Mouse (Mus musculus) limb, embryonic 14.5 days (tissue): ENCODE data around the gene Rnasek. TPM values are rescaled to one million over a fixed set of nuclear protein-coding genes. Genes with fewer than 3 reads are reported as not detected.

ENCODE experiments used
- ATAC-seq: fragments of 200-750 bp; cut with Nextera tagmentation; 2 replicates; pipeline ENCODE4 v1.8.0; 2017; ENCODE audit warnings: low read depth, moderate number of reproducible peaks, moderate TSS enrichment; ENCODE audit not compliant: low FRiP score
- DNase-seq: peaks from one replicate; pipeline ENCODE4 v3.0.0-alpha.2; 2015; ENCODE audit warnings: low spot score
- H3K27ac ChIP-seq: fragments of 300-500 bp; sonication (generic); replicated peaks from 2 replicates; pipeline ENCODE4 v1.5.1; 2014; ENCODE audit warnings: low read depth, mild to moderate bottlenecking, low read length, moderate library complexity, mixed read lengths
- H3K27me3 ChIP-seq: fragments of 300-500 bp; sonication (generic); 2 replicates; pipeline ENCODE4 v1.6.1; 2014; ENCODE audit warnings: low read length, mixed read lengths; ENCODE audit not compliant: control insufficient read depth, insufficient read depth
- H3K36me3 ChIP-seq: fragments of 300-500 bp; sonication (generic); 2 replicates; pipeline ENCODE4 v1.6.1; 2014; ENCODE audit warnings: mild to moderate bottlenecking, low read length, moderate library complexity, mixed read lengths; ENCODE audit not compliant: control insufficient read depth, insufficient read depth
- H3K4me1 ChIP-seq: fragments of 300-500 bp; sonication (generic); 2 replicates; pipeline ENCODE4 v1.6.1; 2014; ENCODE audit warnings: antibody characterized with exemption, low read length, mixed read lengths; ENCODE audit not compliant: control insufficient read depth, insufficient read depth
- H3K4me2 ChIP-seq: fragments of 300-500 bp; sonication (generic); replicated peaks from 2 replicates; pipeline ENCODE4 v1.6.1; 2014; ENCODE audit warnings: low read depth, mild to moderate bottlenecking, low read length, moderate library complexity; ENCODE audit not compliant: severe bottlenecking
- H3K4me3 ChIP-seq: fragments of 300-500 bp; sonication (generic); replicated peaks from 2 replicates; pipeline ENCODE4 v1.5.1; 2014; ENCODE audit warnings: low read length
- H3K9ac ChIP-seq: fragments of 300-500 bp; sonication (generic); 2 replicates; pipeline ENCODE4 v1.6.1; 2014; ENCODE audit warnings: mild to moderate bottlenecking, low read depth, low read length, moderate library complexity; ENCODE audit not compliant: severe bottlenecking
- H3K9me3 ChIP-seq: fragments of 300-500 bp; sonication (generic); 2 replicates; pipeline ENCODE4 v1.6.1; 2016; ENCODE audit warnings: low read length; ENCODE audit not compliant: control insufficient read depth
- POLR2A ChIP-seq: fragments of 200-500 bp; IDR thresholded peaks from 2 replicates; pipeline ENCODE4 v1.8.0; 2012; ENCODE audit warnings: inconsistent platforms, mild to moderate bottlenecking, moderate library complexity, borderline replicate concordance; ENCODE audit not compliant: insufficient read depth, insufficient read length; ENCODE audit errors: extremely low read depth
- WGBS: fragments of 180-500 bp; shearing (Covaris S2); extraction: QIAGEN DNeasy Blood & Tissue Kit; methylation state at CpG from one replicate; pipeline ENCODE4 v1.1.7; 2014; 5-methylcytosine and 5-hydroxymethylcytosine counted together
- polyA plus RNA-seq, 2 experiments: library from polyadenylated mRNA; depleted of rRNA in 1 of 2; stranded (reverse) in 1 of 2; unstranded in 1 of 2; fragments of >200 nt; fragmentation: Nextera tagmentation in 1 of 2; extraction: Ambion mirVana in 1 of 2; gene quantifications; 2 replicates each; pipeline versions ENCODE4 v1.2.1 to v1.2.3; 2012 to 2014

The Rnasek gene
- polyA plus RNA-seq, 2 experiments = 54.0 to 171 TPM

- Histone ChIP-seq H3K27ac (no peak overlapping the region), H3K9ac (no peak overlapping the region), H3K36me3 (peaks cover 21% of the 10 kb centered on the region), H3K9me3 (no peaks in the 10 kb centered on the region), H3K4me2 (no peak overlapping the region), H3K4me1 (peaks cover 28% of the 10 kb centered on the region), H3K4me3 (no peak overlapping the region), H3K27me3 (peaks cover under 1% of the 10 kb centered on the region; the same call in 1 of the 2 replicates)
- TF ChIP-seq POLR2A = no peak
- ATAC-seq = no peak
- no peak for DNase-seq
- WGBS = 94% methylated on average over 12 of the region's 12 CpGs
These were observed 4.3 kb downstream of the Rnasek start for GRCm38 (mm10) chr11:70235254-70235900.

- H3K27ac ChIP-seq = no peak overlapping the region
- no peak for ATAC-seq
- H3K9me3 ChIP-seq = no peaks in the 10 kb centered on the region
- DNase-seq = no peak
- no peak overlapping the region for H3K4me2 ChIP-seq
- no peak for TF ChIP-seq POLR2A
- peaks cover 21% of the 10 kb centered on the region for H3K36me3 ChIP-seq
- H3K4me3 ChIP-seq = no peak overlapping the region
- peaks cover 9% of the 10 kb centered on the region for H3K27me3 ChIP-seq
- peaks cover 29% of the 10 kb centered on the region for H3K4me1 ChIP-seq
- 89% methylated on average over 8 of the region's 8 CpGs for WGBS
- H3K9ac ChIP-seq = no peak overlapping the region
These were observed 5.1 kb downstream of the Rnasek start for GRCm38 (mm10) chr11:70234497-70234896.

- peaks cover 28% of the 10 kb centered on the region for H3K4me1 ChIP-seq
These were observed 5.6 kb downstream of the Rnasek start for GRCm38 (mm10) chr11:70234037-70234436.

GRCm38 (mm10) chr11:70233016-70233415, 6.6 kb downstream of the Rnasek start:
- DNase-seq (no peak), ATAC-seq (no peak)
- peak overlapping the region; percentile 1; the same call in 1 of the 2 replicates for H3K27ac ChIP-seq
- TF ChIP-seq POLR2A = no peak
- peaks cover 23% of the 10 kb centered on the region for H3K27me3 ChIP-seq
- H3K4me3 ChIP-seq = peak overlapping the region; percentile 40
- H3K4me1 ChIP-seq = peaks cover 24% of the 10 kb centered on the region
- peak overlapping the region; percentile 55 for H3K9ac ChIP-seq
- no peaks in the 10 kb centered on the region for H3K9me3 ChIP-seq
- 35% methylated on average over 8 of the region's 8 CpGs for WGBS
- H3K36me3 ChIP-seq = peaks cover 21% of the 10 kb centered on the region
- peak overlapping the region; percentile 52 for H3K4me2 ChIP-seq

More at GRCm38 (mm10) chr11:70234037-70234436, 5.6 kb downstream of the Rnasek start:
- Histone ChIP-seq H3K36me3 (peaks cover 21% of the 10 kb centered on the region), H3K4me2 (no peak overlapping the region), H3K27me3 (peaks cover 13% of the 10 kb centered on the region), H3K9me3 (no peaks in the 10 kb centered on the region), H3K9ac (no peak overlapping the region), H3K27ac (no peak overlapping the region), H3K4me3 (no peak overlapping the region)
- no peak for DNase-seq
- TF ChIP-seq POLR2A = no peak
- no peak for ATAC-seq
- WGBS = 55% methylated on average over 5 of the region's 5 CpGs

GRCm38 (mm10) chr11:70232546-70232945, 7.1 kb downstream of the Rnasek start:
- Histone ChIP-seq H3K27me3 (peaks cover 28% of the 10 kb centered on the region), H3K27ac (peak overlapping the region; percentile 1; the same call in 1 of the 2 replicates), H3K4me3 (peak overlapping the region; percentile 40), H3K4me1 (peaks cover 24% of the 10 kb centered on the region), H3K9me3 (no peaks in the 10 kb centered on the region), H3K36me3 (peaks cover 21% of the 10 kb centered on the region), H3K9ac (peak overlapping the region; percentile 55), H3K4me2 (peak overlapping the region; percentile 52)
- 3% methylated on average over 8 of the region's 10 CpGs for WGBS
- TF ChIP-seq POLR2A = 0 out of 2 replicates have a peak, but pooled peaks have one; percentile 21
- DNase-seq (peak; percentile 44), ATAC-seq (peak; percentile 24; the same call in 1 of the 2 replicates)
